Mouse (Mus musculus): ENCODE measurements around the gene Frrs1l.

The Frrs1l gene

GRCm38 (mm10) chr4:56907671-56908070 is 82.5 kb downstream of the Frrs1l start:
- no peak for DNase-seq
